Mouse (Mus musculus): ENCODE measurements around the gene Wdfy3. TPM values are rescaled to one million over a fixed set of nuclear protein-coding genes. Genes with fewer than 3 reads are reported as not detected.

Gene Wdfy3
- polyA plus RNA-seq, 1 experiment from 2014 or later, result 29.1 TPM

- Histone ChIP-seq H3K4me1 (replicated peaks) (peaks cover 33% of the 10 kb centered on the region), H3K27me3 (0 out of 2 replicates have a peak, but pooled peaks cover 1% of the 10 kb centered on the region), H3K4me2 (peak overlapping the region; percentile 73), H3K27ac (peak overlapping the region; percentile 64), H3K36me3 (no peaks in the 10 kb centered on the region), H3K9ac (peak overlapping the region; percentile 2; the same call in 1 of the 2 replicates), H3K4me3 (peak overlapping the region; percentile 85), H3K9me3 (no peaks in the 10 kb centered on the region)
- 19% methylated on average over 4 of the region's 4 CpGs for WGBS
- ATAC-seq (ENCODE audit: low FRiP score), result no peak
Observed at GRCm38 (mm10) chr5:102072057-102072456, 2.3 kb upstream of the Wdfy3 start.

- H3K4me2 ChIP-seq, result peak overlapping the region; percentile 73
- no peak for ATAC-seq (ENCODE audit: low FRiP score)
- H3K36me3 ChIP-seq, result no peaks in the 10 kb centered on the region
- peak overlapping the region; percentile 99 for H3K27ac ChIP-seq
- H3K9me3 ChIP-seq, result no peaks in the 10 kb centered on the region
- peaks cover 39% of the 10 kb centered on the region for H3K4me1 ChIP-seq (replicated peaks)
- H3K4me3 ChIP-seq, result peak overlapping the region; percentile 85
- no peaks in the 10 kb centered on the region for H3K27me3 ChIP-seq
- 30% methylated on average over 3 of the region's 3 CpGs for WGBS
- peak overlapping the region; percentile 99 for H3K9ac ChIP-seq
Observed at GRCm38 (mm10) chr5:102071241-102071640, 1.5 kb upstream of the Wdfy3 start.

- H3K9ac ChIP-seq, result peak overlapping the region; percentile 99
- WGBS, result 40% methylated on average over 4 of the region's 4 CpGs
- peak overlapping the region; percentile 85 for H3K4me3 ChIP-seq
- no peak for ATAC-seq (ENCODE audit: low FRiP score)
- H3K4me2 ChIP-seq, result peak overlapping the region; percentile 73
- no peaks in the 10 kb centered on the region for H3K36me3 ChIP-seq
- peaks cover 39% of the 10 kb centered on the region for H3K4me1 ChIP-seq (replicated peaks)
- peak overlapping the region; percentile 99 for H3K27ac ChIP-seq
- no peaks in the 10 kb centered on the region for H3K27me3 ChIP-seq
- H3K9me3 ChIP-seq, result no peaks in the 10 kb centered on the region
Observed at GRCm38 (mm10) chr5:102070788-102071187, 1.1 kb upstream of the Wdfy3 start.

- no peaks in the 10 kb centered on the region for H3K9me3 ChIP-seq
- WGBS, result 10% methylated on average over 6 of the region's 6 CpGs
- peak; percentile 8; the same call in 1 of the 2 replicates for ATAC-seq (ENCODE audit: low FRiP score)
- peak overlapping the region; percentile 99 for H3K27ac ChIP-seq
- H3K4me2 ChIP-seq, result peak overlapping the region; percentile 73
- peak overlapping the region; percentile 99 for H3K9ac ChIP-seq
- no peaks in the 10 kb centered on the region for H3K36me3 ChIP-seq
- no peaks in the 10 kb centered on the region for H3K27me3 ChIP-seq
- peaks cover 40% of the 10 kb centered on the region for H3K4me1 ChIP-seq (replicated peaks)
- peak overlapping the region; percentile 85 for H3K4me3 ChIP-seq
Observed at GRCm38 (mm10) chr5:102070414-102070768, 670 bp upstream of the Wdfy3 start.

- ATAC-seq (ENCODE audit: low FRiP score), result peak; percentile 78
- Histone ChIP-seq H3K27ac (peak overlapping the region; percentile 99), H3K36me3 (no peaks in the 10 kb centered on the region), H3K4me3 (peak overlapping the region; percentile 85), H3K27me3 (no peaks in the 10 kb centered on the region), H3K9me3 (no peaks in the 10 kb centered on the region), H3K9ac (peak overlapping the region; percentile 99), H3K4me2 (peak overlapping the region; percentile 73), H3K4me1 (replicated peaks) (peaks cover 44% of the 10 kb centered on the region)
- WGBS, result under 1% methylated on average over 50 of the region's 92 CpGs
Observed at GRCm38 (mm10) chr5:102069051-102069766, 512 bp downstream of the Wdfy3 start.

GRCm38 (mm10) chr5:102066458-102066857 lies 3.3 kb downstream of the Wdfy3 start:
- Histone ChIP-seq H3K27ac (no peak overlapping the region), H3K9me3 (no peaks in the 10 kb centered on the region), H3K4me2 (no peak overlapping the region), H3K36me3 (no peaks in the 10 kb centered on the region), H3K27me3 (no peaks in the 10 kb centered on the region), H3K4me3 (no peak overlapping the region), H3K9ac (no peak overlapping the region), H3K4me1 (replicated peaks) (peaks cover 60% of the 10 kb centered on the region)
- no peak for ATAC-seq (ENCODE audit: low FRiP score)
- 95% methylated on average over 6 of the region's 6 CpGs for WGBS

- Histone ChIP-seq H3K27ac (peak overlapping the region; percentile 19; the same call in 1 of the 2 replicates), H3K9me3 (no peaks in the 10 kb centered on the region), H3K4me3 (no peak overlapping the region), H3K27me3 (no peaks in the 10 kb centered on the region), H3K9ac (no peak overlapping the region), H3K4me2 (no peak overlapping the region), H3K4me1 (replicated peaks) (peaks cover 51% of the 10 kb centered on the region), H3K36me3 (no peaks in the 10 kb centered on the region)
- ATAC-seq (ENCODE audit: low FRiP score), result 0 out of 2 replicates have a peak, but pooled peaks have one; percentile 8
- WGBS, result 50% methylated on average over 18 of the region's 18 CpGs
Observed at GRCm38 (mm10) chr5:102063013-102063752, 6.5 kb downstream of the Wdfy3 start.

- no peak overlapping the region for H3K27ac ChIP-seq
- 74% methylated on average over 5 of the region's 5 CpGs for WGBS
- no peak for ATAC-seq (ENCODE audit: low FRiP score)
- no peaks in the 10 kb centered on the region for H3K36me3 ChIP-seq
- H3K9me3 ChIP-seq, result no peaks in the 10 kb centered on the region
- H3K4me3 ChIP-seq, result no peak overlapping the region
- no peaks in the 10 kb centered on the region for H3K27me3 ChIP-seq
- peaks cover 51% of the 10 kb centered on the region for H3K4me1 ChIP-seq (replicated peaks)
- H3K4me2 ChIP-seq, result no peak overlapping the region
- no peak overlapping the region for H3K9ac ChIP-seq
Observed at GRCm38 (mm10) chr5:102061816-102062215, 7.9 kb downstream of the Wdfy3 start.

GRCm38 (mm10) chr5:102055946-102056345 lies 13.8 kb downstream of the Wdfy3 start:
- WGBS, result 53% methylated on average over 7 of the region's 7 CpGs
- Histone ChIP-seq H3K27me3 (no peaks in the 10 kb centered on the region), H3K4me1 (replicated peaks) (peaks cover 42% of the 10 kb centered on the region), H3K36me3 (no peaks in the 10 kb centered on the region; the same call in 1 of the 2 replicates), H3K9ac (no peak overlapping the region), H3K4me2 (no peak overlapping the region), H3K9me3 (no peaks in the 10 kb centered on the region), H3K4me3 (no peak overlapping the region), H3K27ac (no peak overlapping the region)
- ATAC-seq (ENCODE audit: low FRiP score), result no peak

GRCm38 (mm10) chr5:102055130-102055641 lies 14.5 kb downstream of the Wdfy3 start:
- no peak for ATAC-seq (ENCODE audit: low FRiP score)
- H3K4me3 ChIP-seq, result no peak overlapping the region
- no peaks in the 10 kb centered on the region for H3K9me3 ChIP-seq
- no peaks in the 10 kb centered on the region; the same call in 1 of the 2 replicates for H3K36me3 ChIP-seq
- no peak overlapping the region for H3K4me2 ChIP-seq
- 22% methylated on average over 3 of the region's 3 CpGs for WGBS
- H3K9ac ChIP-seq, result no peak overlapping the region
- peak overlapping the region; percentile 35 for H3K27ac ChIP-seq
- H3K27me3 ChIP-seq, result no peaks in the 10 kb centered on the region
- H3K4me1 ChIP-seq (replicated peaks), result peaks cover 42% of the 10 kb centered on the region

- 76% methylated on average over 11 of the region's 11 CpGs for WGBS
Observed at GRCm38 (mm10) chr5:102054511-102055093, 15.1 kb downstream of the Wdfy3 start.

GRCm38 (mm10) chr5:102052906-102053305 lies 16.8 kb downstream of the Wdfy3 start:
- no peak for ATAC-seq (ENCODE audit: low FRiP score)
- 57% methylated on average over 6 of the region's 6 CpGs for WGBS

More at GRCm38 (mm10) chr5:102054511-102055093, 15.1 kb downstream of the Wdfy3 start:
- Histone ChIP-seq H3K4me3 (no peak overlapping the region), H3K36me3 (no peaks in the 10 kb centered on the region; the same call in 1 of the 2 replicates), H3K9ac (no peak overlapping the region), H3K4me1 (replicated peaks) (peaks cover 42% of the 10 kb centered on the region), H3K27me3 (no peaks in the 10 kb centered on the region), H3K9me3 (no peaks in the 10 kb centered on the region), H3K4me2 (no peak overlapping the region), H3K27ac (peak overlapping the region; percentile 35; the same call in 1 of the 2 replicates)
- peak; percentile 61; the same call in 1 of the 2 replicates for ATAC-seq (ENCODE audit: low FRiP score)

More at GRCm38 (mm10) chr5:102052906-102053305, 16.8 kb downstream of the Wdfy3 start:
- Histone ChIP-seq H3K4me3 (no peak overlapping the region), H3K4me1 (replicated peaks) (peaks cover 43% of the 10 kb centered on the region), H3K27me3 (no peaks in the 10 kb centered on the region), H3K4me2 (no peak overlapping the region), H3K27ac (no peak overlapping the region), H3K36me3 (no peaks in the 10 kb centered on the region; the same call in 1 of the 2 replicates), H3K9me3 (no peaks in the 10 kb centered on the region), H3K9ac (no peak overlapping the region)
